Mouse (Mus musculus): ENCODE results near the gene Coq8a.

The Coq8a gene

DNA sequence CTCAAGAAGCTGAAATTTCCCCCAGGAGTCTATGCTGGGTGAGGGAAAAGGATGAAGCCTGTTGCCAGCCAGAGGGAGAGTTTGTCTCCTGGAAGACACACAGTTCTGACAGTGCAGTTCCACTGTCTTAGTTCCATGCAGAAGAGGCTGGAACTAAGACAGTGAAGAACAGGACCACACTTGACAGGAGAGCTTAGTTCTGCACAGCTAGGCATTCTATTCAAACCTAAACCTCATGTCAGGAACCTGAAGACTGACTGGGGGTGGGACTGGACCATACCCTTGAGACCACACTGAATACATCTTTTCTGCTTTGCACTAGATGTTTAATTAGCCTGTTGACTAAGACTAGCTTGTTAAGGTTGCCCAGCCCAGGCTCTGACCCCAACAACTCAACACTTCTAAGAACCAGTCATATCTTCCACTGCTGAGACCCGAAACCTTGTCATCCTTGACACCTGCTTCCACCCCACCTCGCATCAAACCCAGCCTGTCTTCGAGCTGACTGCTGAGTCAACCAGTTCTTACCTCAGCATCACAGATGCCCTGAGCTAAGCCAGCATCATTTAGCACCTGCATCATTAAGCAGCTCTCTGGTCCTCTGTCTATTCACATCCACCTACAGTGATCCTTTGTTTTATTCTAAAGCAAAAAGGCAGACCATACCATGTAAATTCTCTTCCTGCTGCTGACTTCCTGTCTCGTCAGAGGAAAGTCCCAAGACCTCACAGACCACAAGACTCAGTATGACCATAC, at the start of gene Coq8a:
Coq8a (minus strand) TSS at position 644 of the 756 bp plus-strand sequence.
- no peak for DNase-seq

DNA sequence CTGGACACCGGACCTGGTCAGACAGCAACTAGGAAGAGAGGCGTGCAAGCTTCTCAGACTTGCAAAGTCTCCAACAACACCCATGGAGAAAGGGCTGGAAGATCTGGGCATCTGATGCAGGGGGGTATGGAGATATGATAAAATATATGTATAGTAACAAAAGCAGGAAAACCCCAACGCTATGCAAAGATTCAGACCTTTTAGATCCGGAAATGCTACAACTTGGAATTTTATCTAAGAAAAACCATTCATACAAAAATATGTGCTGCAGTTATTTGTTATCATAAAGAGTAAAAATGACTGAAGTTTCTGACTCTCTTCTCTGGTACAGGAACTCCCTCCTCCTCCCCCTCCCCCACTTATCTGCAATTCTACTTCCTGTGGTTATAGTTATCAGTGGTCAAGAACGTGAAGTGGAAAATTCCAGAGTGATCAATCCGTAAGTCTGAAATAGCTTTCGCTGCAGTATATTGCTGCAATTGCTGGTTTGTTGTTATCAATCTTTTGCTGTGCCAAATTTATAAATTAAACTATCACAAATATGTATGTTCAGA, 49.3 kb upstream of the Coq8a start:
- no peak for DNase-seq

DNA sequence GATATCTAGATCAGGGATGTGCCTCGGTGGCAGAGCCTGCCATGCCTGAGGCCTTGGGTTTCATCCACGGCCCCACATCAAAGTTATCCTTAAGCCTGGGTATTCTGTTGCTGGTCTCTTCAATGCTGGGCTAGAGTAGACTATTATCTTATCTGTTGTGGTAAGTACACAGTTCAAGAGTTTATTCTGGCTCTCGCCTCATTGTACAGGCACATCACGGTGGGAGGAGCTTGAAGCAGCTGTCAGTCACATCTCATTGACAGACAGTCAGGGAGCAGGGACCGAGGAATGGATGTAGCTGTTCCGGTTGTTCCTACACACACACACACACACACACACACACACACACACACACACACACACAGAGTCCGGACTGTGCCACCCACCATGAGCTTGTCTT, 48.5 kb upstream of the Coq8a start:
- no peak for DNase-seq

DNA sequence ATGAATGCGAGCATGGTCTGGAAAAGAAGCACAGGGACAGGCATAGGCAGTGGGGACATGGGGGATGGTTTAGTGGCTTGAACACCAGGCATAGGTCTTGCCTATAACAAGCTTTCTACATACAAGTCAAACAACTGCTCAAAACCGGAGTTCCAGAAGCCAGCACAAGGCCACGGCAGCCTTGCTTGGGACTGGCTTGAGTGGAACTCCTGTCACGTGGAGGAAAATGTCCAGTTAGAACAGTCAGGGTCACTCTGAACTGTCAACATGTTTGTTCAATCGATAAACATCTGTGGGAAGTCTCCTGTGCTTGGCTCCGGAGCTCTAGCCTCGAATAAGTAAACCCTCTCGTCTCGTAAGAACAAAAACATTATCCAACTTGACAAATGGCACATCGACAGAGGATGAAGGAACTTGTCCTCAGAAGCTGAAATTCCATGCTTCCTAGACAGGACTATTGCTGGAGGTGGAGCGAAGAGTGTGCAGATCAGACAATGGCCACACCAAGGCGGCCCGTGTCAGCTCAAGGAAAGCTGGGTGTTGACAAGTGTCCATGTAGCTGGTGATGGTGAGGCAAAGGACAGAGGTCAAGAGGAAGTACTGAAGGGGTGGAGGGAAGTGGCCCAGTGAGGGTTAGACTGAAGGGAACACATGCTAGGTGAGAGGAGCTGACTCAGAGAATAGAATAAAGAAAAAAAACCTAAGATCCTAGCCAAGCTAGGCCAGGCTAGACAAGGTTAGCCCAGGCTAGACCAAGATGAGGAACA, 46.5 kb upstream of the Coq8a start:
- no peak for DNase-seq

DNA sequence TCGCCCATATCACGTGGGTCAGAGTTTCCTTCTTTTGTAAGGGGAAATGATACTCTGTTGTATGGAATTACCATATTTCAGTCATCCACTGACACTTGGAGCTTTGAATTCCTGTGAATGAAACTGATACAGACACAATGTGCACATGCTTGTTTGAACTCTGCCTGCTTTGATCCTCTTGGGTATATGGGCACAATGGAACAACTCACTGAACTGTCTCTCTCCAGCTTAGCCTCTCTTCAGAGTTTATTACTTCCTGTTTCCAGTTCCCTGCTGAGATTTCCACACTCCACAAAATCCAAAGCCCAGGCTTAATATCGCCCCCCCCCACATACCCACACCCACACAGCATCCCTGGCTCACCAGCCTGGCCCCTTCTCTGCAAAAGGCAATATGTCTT, 32.3 kb upstream of the Coq8a start:
- DNase-seq = no peak

DNA sequence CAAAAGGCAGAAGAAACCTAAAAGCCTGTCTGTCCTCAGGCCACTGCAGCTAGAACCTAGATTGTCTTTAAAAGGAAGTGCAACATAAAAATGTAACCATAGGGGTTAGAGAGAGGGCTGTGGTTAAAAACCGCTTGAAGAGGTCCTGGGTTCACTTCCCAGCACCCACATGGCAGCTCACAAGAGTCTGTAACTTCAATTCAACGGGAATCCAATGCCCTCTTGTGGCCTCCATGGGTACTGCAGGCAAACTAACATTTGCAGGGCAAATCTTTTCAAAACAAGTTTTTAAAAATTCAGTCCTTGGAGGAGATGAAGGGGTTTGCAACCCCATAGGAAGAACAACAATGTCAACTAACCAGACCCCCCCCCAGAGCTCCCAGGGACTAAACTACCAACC, 31.2 kb upstream of the Coq8a start:
- DNase-seq = peak; percentile 34

DNA sequence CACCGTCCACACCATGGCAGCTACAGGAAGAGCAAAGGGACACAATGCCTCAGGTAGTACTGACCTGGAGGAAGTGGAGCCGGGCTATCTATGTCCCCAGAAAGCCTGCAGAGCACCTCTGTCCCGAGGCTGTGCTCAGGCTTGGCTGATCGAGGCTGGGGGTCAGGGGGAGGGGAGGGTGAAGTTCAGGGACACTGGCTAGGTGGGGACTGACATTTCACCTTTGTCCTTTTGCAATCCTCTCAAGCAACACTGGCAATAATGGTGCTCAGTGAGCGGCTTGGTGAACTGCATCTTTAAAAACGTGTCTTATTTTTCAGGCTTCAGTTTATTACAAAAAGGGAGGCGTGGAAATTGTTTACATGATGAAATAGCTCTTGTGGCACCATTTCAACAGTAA, 30.5 kb upstream of the Coq8a start:
- DNase-seq = no peak

DNA sequence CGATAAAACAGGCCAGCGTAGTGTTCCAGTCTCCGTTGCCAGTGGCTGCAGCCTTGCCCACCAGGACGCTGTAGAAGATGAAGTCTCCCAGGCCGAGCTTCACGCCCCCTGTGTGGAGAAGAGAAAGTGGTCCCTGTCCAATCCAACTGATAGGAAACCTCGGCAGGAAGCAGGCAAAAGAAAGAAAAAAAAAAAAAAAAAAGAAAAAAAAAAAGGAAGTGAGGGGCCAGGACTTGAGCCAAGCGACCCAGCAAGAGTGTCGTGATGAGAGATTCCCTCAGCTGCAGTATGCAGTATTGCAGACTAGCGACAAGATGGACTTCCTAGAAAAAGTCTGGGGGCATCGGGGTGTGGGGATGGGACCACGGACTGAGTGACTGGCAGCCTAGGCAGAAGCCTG, 29.5 kb upstream of the Coq8a start:
- DNase-seq = no peak

DNA sequence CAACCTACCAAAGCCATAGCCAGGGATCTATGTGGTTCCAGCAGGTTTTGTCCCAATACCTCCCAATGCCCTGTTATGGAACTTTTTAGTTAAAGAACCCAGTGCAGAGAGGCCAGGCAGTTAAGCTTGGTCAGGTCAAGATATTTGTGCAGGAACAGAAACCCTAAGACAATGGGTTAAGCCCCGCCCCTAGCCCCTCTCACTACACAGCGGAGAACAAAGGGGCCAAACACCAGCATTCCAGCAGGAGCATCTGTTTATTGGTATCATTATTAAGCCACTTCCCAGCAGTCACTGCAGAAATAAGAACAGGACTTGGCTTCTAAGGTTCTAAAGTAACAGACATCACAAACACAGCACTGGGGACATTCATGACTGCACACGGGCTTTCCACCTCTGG, 27.4 kb upstream of the Coq8a start:
- no peak for DNase-seq

DNA sequence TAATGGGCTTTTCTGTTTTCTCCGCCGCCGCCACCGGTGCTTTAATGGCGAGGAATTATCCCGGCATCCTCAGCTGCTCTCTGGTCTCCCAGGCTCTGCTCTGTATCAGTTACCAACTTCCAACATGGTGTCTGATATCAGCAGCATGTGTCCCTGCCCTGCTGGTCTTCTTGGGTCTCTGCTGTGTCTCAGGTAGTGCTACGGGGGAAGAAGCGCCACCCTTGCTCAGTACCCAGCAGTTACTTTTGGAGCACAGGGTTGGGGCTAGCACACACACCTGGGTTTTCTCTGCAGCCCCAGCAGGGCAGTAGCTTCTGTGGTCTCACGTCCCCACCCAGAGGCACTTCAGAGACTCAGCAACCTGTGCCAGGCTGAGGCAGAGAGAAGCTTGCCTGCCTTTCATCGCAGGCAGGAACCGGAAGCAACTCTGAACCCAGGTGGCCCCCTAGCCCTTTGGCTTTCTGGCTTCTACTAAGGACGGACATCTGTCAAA, 26.9 kb upstream of the Coq8a start:
- DNase-seq = no peak

DNA sequence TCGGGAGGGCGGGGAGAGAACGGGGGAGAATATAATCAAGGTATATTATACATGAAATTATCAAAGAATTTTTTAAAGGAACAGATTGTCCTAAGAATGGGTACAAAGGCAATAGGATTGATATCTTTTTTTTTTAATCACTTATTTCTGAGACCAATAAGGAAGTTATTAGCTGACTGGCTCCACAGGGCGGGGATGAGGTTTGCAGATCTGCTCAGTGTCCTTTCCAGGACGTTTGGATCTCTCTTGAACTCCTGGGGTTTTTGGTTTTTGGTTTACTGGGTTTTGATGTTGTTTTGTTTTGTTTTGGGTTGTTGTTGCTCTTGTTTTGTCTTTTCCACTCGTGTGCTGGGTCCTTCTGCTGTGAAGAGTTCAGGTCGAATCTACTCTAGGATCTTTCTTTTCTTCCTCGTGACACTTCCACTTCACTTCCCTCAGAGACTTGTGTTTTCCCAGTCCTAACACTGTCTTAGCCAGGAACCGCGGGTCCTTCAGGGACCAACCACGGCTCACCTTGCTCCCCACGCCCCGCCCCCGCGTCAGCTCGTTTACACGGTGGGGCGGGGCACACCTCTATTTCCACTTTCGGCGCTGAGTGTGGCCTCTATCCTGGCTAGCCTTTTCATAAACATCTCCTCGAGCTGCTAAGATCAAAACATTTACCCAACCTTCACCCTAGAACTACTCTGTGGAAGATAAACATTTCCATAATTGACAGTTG, 26.3 kb upstream of the Coq8a start:
- DNase-seq = peak; percentile 79

DNA sequence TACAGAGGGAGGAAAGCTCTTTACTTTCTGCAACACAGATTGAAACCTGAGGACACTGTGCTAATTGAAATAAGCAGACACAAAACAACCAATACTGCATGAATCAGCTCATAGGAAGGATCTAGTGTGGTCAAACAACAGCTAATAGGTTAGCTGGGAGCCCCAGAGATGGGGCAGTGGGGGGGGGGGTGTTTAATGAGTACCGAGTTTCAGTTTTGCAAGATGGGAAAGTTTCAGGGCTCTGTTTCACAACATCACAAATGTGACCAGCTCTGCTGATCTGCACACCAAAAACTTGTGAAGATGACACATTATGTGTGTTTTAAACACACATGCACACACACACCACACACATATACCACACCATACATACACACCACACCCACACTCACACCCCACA, 22.6 kb upstream of the Coq8a start:
- no peak for DNase-seq

DNA sequence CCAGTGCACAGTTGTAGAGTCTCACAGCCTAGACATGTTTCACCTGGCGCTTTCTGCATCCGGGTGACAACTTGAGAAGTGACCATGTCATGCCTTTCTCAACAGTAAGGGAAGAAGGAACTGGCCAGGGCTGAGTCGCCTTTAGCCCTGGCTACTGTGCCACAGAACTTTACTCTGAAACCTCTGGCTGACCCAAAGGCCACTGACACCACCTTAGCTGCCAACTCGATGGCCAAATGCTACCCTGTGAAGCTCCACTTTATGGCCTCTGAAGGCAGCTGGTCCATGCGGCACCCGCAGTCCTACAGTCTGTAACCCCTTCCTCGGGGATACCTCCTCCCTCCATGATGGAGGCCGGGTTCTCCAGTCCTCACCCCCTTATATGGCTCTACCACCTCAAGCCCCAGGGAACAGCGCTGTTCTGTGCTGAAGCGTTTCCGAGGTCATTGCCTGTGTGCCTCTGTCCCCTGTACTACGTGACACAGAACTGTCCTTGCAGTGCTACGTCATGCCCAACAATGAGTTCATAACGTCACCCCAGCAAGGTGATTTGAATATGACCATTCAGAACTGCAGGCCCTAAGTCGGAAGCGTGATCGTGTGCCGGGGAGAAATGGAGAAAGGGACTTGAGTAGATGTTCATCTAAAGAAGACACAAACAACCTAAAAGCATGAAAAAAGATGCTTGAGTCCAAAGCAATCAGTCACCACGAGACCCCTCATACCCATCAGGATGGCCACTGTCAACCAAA, 21.6 kb upstream of the Coq8a start:
- DNase-seq = no peak

DNA sequence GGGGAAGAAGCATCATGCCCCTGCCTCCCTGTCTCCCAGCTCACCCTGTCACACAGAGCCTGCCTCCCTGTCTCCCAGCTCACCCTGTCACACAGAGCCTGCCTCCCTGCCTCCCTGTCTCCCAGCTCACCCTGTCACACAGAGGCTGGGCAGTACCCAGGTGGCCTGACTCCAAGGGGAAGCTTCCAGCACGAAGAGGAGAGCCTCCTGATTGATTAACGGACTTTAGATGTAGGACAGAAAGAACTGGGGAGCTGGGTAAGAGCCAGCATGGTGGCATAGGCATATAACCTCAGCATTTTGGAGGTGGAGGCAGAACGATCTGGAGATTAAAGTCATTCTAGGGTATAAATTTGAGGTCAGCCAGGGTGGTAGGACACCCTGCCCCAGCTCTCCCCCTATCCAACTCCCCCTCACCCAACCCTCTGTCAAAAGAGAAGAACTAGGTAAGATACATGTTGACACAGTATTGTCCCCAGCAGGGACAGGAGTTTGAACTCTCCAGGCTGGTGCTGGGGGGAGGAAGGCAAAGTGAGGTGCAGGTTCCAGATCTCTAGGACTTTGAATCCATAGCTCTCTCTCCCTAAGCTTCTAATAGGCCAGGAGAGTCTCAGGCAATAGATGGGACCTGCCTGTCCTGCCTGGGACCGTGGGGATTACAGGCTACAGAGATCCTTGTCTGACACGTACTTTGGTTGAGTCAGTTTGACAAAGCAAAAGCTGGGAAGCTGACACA, 17.3 kb upstream of the Coq8a start:
- DNase-seq = no peak

DNA sequence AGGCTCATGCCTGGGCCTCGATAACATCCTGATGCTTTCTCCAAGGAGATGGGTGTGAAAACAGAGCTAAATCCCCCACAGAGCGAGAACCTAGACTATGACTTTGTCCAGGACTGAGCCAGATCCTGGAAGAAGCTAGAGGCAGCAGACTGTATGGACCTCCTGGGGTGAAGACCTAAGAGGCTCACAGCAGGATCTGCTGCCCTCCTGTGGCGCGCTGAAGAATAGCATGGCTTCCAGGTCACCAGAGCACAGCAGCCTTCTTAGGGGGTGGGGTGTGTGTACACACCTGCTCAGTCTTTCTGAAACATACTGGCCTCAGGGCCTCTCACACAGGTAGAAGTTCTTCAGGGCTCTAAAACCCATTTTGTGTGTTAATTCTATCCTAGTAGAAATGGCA, 15.6 kb upstream of the Coq8a start:
- DNase-seq = peak; percentile 72

DNA sequence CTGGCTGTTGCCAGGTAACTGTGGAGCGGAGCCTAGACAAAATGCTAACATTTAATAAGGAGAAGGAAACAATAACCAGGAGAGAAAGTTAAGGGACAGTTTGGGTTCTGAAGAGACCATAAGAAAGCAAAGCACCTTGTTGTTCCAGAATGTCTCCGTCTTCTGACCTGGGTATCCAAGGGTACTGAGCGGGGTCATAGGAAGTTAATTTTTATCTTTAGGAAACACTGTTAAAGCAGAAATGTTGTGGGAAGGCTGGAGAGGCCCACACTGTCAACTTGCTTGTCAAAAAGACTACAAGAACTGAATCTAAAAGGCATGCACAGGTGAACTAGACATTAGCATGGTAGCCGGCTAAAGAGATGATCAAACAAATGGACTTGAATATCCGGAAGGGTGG, 13.5 kb upstream of the Coq8a start:
- peak; percentile 40 for DNase-seq

DNA sequence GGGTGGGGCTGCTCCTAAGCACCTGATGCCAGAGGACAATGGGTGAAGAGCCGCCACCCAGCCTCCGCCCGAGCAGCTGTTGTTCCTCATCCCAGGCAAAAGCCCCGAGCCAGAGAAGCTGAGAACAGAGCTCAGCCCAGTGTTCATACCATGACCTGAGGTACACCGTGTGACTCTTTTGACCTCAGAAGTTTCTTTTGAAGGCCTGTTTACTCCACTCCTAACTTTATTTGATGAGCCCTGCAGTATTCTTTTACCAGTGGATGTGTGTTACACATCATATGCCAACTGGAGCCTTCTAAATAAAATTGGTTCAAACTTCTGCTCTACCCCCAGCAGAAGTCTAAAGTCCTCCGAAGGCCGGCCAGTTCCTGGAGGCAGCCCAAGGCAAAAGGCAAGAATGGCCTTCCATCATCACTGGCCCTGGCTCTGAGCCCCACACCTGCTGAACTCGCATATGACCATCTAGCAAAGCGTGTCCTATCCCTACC, 11.4 kb upstream of the Coq8a start:
- peak; percentile 79 for DNase-seq

DNA sequence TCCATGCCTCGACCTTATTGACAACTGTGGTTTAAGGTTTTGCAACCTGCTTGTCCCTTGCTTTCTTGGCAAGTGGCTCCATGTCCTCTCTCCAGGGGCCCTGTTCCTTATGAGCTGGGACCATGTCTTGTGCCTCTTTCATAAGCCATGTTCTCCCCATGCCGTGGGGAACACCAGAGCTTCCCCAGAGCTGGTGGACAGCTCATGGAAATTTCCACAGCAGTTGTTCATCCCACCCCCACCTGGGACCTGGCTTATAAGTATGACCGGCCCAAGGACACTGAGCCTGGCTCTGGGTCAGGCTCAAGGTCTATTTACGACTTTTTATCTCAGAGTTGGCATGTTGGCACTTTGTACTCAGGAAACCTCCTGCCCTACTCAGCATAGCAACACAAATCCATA, 10.6 kb upstream of the Coq8a start:
- peak; percentile 42 for DNase-seq

DNA sequence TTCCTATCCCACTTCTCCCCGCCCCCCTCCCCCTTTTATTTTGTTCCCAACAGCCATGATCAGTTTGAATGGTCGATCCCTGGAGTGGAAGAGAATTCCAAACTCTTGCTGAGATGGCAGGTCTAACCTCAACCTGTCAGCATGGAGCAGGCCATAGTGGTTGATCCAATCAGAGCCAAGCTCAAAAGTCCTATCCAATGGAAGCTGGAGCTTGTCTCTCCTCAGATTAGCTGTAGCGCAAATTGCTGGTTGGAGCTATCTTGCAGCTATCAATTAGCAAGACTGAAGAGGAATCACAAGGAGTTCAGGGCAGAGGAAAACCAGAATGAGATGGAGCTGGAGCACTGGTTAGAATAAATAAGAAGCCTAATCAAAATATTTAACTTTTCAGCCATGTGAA, 9.0 kb upstream of the Coq8a start:
- no peak for DNase-seq

DNA sequence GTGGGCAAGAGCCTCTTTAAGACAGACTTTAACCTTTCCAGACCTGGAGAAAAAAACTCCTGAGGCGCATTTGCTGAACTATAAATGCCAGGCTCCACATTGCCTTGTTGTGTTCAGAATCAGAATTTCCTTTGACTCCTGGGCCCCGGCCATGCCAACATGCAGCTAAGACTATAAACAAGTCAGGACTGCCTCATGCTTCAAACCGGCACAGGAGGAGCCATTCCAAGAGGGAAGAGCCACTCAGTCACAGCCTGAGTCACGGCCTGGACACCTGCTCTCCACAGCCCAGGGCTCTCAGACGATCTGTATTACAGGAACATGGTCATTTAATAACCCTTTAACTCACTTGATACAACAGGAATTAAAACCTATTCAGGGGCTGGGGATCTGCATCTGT, 1.3 kb upstream of the Coq8a start:
- peak; percentile 48 for DNase-seq

DNA sequence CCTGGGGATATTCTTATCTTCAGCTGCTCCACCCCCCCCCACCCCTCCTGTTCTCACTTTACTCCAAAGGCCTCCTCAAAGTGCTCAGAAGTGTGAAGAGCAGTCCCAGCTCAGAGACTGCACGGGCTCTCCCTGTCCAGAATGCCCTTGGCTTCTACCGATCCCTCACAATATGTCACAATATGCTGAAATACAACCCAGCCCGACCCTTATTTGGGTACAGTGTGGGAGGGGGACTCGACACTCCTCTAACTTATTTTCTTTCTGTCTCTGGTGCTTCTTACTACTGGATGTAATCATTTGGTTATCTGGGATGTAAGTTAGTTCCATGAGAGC, 281 bp upstream of the Coq8a start:
- no peak for DNase-seq

DNA sequence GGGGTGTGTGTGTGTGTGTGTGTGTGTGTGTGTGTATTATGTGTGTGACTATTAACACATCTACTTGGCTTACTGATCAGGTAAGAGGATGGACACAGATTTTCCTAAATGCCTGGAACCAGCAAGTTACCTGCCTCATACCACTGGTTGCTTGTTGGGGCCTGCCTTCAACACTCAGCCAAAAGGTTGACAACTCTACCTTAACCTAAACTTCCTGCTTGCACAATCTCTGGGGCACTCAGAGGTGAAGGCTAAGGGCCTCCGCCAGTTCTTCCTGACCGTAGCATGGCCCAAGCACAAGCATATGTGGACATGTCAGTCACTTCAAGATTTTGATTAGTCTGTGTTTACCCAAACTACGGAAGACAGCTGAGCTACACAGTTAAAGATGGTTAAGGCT, 1.4 kb downstream of the Coq8a start:
- no peak for DNase-seq
